Mouse (Mus musculus) frontal cortex, adult (tissue): Measurements from ENCODE around the gene Fndc10.
"Not testable (repeated sequence)": the region's sequence is repeated elsewhere in the genome, so short reads cannot be mapped to it uniquely, and the experiment has no call there.

Experiments used
- ATAC-seq: cut with Nextera tagmentation; 2 replicates; pipeline ENCODE4 v1.9.2; 2017; ENCODE audit warnings: mild to moderate bottlenecking, moderate library complexity, mixed read lengths; ENCODE audit not compliant: low TSS enrichment

Fndc10 gene

DNA sequence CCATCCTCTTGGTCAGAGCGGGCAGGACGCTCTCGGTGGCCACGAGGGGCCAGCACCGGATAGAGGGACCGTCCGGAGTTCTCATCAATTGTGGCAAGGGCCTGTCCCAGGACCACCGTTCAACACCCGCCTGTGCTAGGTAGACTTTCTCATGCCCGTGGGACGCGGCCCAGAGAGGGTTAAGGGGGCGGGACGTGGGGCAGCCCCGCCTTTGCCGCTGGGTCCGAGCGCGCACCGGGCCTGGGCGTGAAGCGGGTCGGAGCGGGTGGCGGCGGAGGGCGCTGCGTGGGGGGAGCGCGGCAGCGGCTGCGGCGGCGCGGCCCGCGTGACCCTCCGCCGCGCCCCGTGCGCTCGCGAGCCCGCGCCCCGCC lies at the start of gene Fndc10:
Gene Fndc10 (plus strand): TSS at position 232 of the 371 bp plus-strand sequence.
- peak; percentile 60 for ATAC-seq

- ATAC-seq, result not testable (repeated sequence)
These were observed 48.8 kb upstream of the Fndc10 start, which contains the start of gene Gm10563 for GRCm38 (mm10) chr4:155645308-155645707. Gene Gm10563, minus strand, starts transcription at chr4:155645408.

DNA sequence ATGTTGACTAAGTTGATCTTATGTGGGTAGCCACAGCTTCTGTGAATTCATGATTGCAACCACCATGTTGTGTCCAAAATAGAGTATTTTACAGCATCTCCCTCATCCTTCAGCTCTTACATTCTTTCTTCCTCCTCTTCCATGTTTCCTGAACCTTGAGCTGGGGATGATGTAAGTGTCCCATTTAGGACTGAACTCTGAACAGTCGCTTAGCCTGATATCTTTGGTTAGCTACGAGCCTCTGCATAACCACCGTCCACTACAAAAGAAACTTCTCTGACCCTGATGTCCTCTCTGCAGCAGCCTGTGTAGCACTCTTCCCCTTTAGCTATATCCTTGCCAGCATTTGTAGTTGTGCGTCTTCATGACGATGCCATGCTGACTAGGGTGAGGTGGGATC lies 48.4 kb upstream of the Fndc10 start:
- no peak for ATAC-seq

DNA sequence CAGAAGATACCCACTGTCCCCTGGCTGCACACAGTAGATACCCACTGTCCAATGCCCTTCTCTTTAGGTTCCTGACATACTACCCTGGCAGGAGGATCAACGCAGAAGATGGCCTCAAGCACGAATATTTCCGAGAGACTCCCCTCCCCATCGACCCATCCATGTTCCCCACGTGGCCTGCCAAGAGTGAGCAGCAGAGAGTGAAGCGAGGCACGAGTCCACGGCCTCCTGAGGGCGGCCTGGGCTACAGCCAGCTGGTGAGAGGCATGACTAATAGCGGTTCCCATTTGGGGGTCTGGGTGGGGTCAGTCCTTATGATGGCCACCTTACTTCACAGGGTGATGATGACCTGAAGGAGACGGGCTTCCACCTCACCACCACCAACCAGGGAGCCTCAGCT lies 44.8 kb upstream of the Fndc10 start:
- no peak for ATAC-seq

GRCm38 (mm10) chr4:155651553-155652269 lies 42.4 kb upstream of the Fndc10 start:
- ATAC-seq, result no peak

DNA sequence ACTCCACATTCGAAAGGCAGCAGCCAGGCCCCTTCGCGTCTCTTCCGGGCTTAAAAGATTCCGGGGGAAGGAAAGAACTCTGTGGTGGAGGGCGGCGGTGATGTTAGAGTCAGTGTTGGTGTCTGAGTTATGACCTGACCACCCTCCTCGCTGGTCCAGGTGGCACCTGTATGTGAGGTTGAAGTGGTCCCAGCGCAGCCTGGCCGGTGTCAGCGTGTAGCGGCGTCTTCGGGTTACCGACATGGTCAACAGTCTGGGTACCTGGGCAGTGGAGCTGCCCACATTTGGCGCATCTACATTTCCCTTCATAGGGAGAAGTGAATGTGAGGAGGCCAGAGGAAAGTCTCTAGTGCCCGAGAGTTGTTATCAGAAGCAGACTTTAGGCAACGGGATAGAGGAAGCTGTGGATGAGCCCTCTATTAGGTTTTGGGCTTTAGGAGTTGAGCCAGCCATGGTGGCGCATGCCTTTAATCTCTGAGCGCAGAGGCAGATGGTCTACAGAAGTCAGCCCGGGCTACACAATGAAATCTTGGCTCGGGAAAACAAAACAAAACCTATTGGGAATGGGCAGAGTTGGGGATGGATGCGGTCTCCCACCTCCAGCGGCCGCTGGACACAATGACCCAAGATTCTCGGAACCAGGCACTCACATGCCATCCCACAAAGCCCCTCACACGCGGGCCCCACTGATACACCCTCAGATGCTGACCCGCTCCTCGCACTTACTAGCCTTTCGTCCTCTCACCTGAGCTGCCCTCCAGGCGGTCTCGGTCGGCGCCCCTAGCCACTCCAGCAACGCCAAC lies 41.7 kb upstream of the Fndc10 start:
- ATAC-seq, result no peak

GRCm38 (mm10) chr4:155653086-155653450 lies 41.1 kb upstream of the Fndc10 start, which contains the start of gene Mmp23:
Gene Mmp23, minus strand, starts transcription at chr4:155653384.
- no peak; the same call in 1 of the 2 replicates for ATAC-seq

DNA sequence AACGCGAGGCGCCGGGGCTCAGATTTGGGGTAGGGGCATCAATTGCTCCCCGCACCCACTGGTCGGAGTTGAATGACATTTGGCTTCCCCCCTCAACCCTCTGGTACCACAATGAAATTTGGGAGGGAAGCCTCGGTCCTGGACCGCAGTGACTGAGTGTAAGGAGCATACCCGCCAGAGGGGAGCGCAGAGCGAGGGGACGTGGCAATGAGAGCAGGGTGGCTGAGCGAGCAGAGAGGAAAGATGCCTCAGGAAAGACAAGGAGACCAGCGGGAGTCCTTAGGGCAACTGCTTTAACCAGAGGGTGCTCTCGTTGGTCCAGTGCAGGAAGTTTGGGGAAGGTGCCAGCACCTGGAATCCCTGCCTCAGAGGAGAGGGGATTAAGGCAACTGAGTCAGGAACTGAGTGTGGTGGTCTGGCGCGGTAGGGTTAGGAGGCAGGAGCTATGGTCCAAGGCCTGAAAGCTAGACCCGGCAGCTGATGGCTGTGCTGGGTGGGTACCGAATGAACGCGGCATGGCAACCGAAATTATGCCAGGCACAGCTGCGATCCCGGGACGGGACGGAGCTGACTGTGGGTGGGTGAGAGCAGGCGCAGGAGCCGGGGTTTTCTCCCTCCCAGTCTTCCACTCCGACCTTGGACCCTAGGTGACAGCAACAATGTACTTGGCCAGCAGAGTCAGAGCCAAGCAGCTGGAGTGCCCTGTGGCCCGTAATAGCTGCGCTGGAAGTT lies 40.5 kb upstream of the Fndc10 start:
- peak; percentile 35; the same call in 1 of the 2 replicates for ATAC-seq

DNA sequence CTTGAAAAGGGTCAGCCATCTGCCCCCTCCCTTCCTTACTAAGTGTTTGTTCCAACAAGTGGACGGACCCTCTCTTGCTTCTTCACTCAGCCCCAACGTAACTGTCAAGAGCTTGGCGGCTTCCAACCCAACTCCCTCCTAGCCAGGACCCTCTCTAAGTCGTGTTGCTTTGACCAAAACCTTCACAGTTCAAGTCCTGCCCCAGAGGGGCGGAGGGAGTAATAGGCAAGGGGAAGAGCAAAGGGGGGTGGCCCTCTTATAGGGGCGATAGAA lies 40.0 kb upstream of the Fndc10 start:
- no peak for ATAC-seq

DNA sequence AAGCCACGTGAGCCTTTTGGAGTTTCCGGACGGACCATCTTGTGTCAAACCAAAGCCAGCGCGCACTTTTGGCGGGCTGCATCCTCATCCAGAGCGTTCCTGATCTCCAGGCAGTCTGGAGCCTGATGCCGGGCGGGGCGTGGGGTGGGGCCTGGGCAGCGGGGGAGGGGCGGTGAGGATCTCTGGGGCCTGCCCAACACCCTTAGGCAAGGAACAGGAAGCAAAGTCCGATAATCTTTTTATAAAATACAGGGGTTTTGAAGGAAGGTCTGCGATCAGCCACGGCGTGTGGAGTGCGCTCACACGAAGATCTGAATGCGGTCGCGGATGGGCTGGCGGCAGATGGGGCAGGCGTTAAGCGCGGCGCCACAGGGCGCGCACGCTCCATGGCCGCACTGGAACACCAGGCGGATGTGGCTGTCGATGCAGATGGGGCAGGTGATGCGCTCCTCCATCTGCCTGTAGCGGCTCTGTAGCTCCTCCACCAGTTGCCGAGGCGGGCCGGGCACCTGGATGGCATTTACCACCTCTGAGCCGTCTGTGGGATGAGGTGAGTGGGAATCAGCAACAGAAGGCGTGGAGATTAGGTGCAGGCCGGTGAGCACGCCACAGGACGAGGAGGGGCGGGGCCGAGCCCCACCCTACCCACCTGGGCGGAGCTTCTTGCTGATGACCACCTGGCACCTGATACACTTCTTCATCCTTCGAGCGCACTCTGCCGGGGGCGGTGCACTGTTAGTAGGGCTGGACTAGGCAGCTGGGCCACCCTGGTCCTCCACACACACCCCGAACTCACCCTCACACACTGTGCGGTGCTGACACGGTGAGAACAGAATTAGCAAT lies 39.5 kb upstream of the Fndc10 start:
- no peak for ATAC-seq

GRCm38 (mm10) chr4:155656214-155656751 lies 37.9 kb upstream of the Fndc10 start:
- no peak for ATAC-seq

GRCm38 (mm10) chr4:155658961-155659360 lies 35.2 kb upstream of the Fndc10 start:
- ATAC-seq, result no peak

DNA sequence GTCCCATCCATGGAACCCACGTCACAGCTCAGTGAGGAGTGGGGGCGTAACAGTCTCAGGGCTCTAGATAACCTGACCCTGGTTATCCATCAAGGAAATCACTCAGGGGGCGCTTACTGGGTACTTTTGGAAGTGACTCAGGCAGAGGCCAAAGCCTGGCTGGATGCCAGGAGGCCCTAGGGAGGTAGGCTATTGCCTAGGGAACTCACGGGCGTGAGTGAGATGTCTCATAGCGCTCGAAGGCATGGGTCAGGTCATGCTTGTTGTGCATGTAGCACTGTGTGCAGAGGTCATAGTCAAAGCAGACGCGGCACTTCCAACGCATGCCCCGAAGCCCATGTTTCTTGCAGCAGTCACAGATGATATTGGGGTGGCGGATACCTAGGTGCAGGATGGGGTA lies 33.5 kb upstream of the Fndc10 start:
- no peak for ATAC-seq

- no peak for ATAC-seq
These were observed 27.2 kb upstream of the Fndc10 start for GRCm38 (mm10) chr4:155666903-155667302.

GRCm38 (mm10) chr4:155668689-155669597 lies 25.2 kb upstream of the Fndc10 start, which contains the start of gene Mib2:
Gene Mib2, minus strand, starts transcription at chr4:155669198.
- ATAC-seq, result peak; percentile 98

GRCm38 (mm10) chr4:155669598-155670075 lies 24.5 kb upstream of the Fndc10 start:
- peak; percentile 32; the same call in 1 of the 2 replicates for ATAC-seq

GRCm38 (mm10) chr4:155670236-155670635 lies 23.9 kb upstream of the Fndc10 start:
- ATAC-seq, result not testable (repeated sequence)

GRCm38 (mm10) chr4:155672082-155672481 lies 22.1 kb upstream of the Fndc10 start:
- ATAC-seq, result no peak

DNA sequence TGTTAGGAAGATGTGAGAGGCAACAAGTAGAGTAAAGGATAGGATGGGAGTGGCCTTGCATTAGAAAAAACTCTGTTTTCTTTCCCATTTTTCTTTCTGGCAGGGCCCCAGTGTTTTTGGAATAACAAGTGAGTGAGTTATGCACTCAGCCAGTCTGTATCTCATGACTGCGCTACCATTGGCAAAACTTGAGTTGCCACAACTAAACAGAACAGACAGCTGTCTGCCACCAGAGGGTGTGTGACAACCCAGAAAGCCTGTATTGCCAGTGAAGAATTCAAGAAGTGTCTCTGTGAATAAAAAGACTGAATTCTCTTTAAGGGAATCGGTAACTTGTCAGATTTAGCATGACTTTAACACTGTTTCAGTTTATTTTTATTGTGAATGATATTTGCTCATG lies 18.2 kb upstream of the Fndc10 start:
- no peak for ATAC-seq

GRCm38 (mm10) chr4:155683670-155684277 lies 10.4 kb upstream of the Fndc10 start:
- not testable (repeated sequence) for ATAC-seq
